Mouse (Mus musculus): ENCODE results near the gene Smok3c.
"Not testable (repeated sequence)": the region's sequence is repeated elsewhere in the genome, so short reads cannot be mapped to it uniquely, and the experiment has no call there.

Gene Smok3c

DNA sequence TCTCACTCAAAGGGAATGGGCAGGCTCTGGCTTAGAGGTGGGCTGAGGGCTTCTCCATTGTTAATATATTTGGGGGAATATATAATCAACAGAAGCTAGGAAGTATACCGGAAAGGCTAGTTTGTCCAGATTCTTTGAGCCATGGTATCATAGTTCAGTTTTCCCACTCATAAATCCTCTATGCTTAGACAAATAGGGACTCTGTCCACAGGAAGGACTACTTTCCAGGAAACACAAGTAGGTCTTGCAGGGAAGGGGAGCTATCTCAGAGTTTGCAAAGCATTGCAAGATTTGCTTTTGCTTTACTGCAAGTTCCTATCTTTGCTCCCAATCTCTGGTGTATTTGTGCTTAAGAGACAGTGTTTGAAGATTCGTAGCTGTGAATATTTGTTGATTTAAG lies 52.0 kb downstream of the Smok3c start:
- DNase-seq (ENCODE audit: low spot score in 2 of 2), result no peak

DNA sequence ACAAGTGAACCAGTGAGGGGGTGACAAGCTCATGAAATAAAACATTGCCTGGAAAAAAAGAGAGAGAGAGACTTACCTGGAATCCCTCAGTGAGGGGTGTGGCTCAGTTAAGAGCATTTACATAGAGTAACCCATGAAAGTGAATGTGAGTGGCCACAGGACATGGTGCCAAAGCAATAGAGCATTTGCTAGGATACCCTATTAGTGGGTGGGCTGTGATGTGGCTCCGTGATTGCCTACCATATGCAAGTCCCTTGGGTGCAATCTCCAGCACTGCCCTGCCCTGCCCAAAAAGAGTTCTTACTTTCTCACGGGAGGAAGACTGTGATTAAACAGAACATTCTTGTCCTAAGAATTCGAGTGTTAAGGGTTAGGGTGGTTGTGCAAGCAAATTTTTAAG lies 54.1 kb downstream of the Smok3c start:
- DNase-seq (ENCODE audit: low spot score in 2 of 2), result no peak

DNA sequence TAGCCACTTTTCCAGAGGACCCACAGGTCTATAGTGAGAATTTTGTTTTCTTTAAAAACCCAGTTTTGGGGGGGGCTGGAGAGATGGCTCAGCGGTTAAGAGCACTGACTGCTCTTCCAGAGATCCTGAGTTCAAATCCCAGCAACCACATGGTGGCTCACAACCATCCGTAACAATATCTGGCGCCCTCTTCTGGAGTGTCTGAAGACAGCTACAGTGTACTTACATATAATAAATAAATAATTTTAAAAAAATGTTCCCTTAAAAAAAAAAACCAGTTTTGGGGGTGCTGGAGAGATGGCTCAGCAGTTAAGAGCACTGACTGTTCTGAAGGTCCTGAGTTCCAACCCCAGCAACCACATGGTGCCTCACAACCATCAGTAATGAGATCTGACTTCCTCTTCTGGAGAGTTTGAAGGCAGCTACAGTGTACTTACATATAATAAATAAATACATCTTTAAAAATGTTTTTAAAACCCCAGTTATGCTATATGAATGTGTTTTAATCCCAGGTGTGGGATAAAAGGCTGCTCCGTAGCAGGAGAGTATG lies 56.9 kb downstream of the Smok3c start:
- DNase-seq (ENCODE audit: low spot score in 2 of 2), result not testable (repeated sequence)

Data from spleen, postnatal 14 days (tissue).